Mouse (Mus musculus) embryonic fibroblast, embryonic 13.5 days (primary cell): Measurements from ENCODE around the gene Oip5.

ENCODE experiments used
- CTCF ChIP-seq: IDR thresholded peaks from 2 replicates; pipeline ENCODE4 v1.5.1; 2011; ENCODE audit warnings: mild to moderate bottlenecking, control low read depth, low read length, moderate library complexity, borderline replicate concordance; ENCODE audit not compliant: insufficient read depth
- POLR2A ChIP-seq: IDR thresholded peaks from 2 replicates; pipeline ENCODE4 v1.6.1; 2011; ENCODE audit warnings: low read depth, mild to moderate bottlenecking, control low read depth, low read length, moderate library complexity

DNA sequence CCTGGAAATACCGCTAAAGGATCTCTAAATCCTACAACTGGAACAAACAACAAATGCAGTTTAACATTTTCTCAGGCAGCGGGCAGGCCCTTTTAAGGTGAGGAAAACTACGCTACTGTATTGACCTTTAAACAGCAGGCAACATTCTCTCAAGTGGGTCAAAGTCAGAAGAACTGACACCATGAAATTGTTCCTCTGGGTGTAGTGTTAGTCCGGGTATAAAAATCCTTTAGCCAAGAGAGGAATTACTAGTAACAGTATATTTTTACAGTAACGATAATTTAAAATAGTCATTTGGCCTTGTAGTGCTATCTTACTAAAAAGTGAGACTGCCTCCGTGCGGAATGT, 24.5 kb downstream of the Oip5 start:
- TF ChIP-seq CTCF (no peak), POLR2A (no peak)
